Mouse (Mus musculus) liver, embryonic 11.5 days (tissue): Measurements from ENCODE around the gene Fam131a. TPM values are rescaled to one million over a fixed set of nuclear protein-coding genes. Genes with fewer than 3 reads are reported as not detected.
"Not testable (repeated sequence)": the region's sequence is repeated elsewhere in the genome, so short reads cannot be mapped to it uniquely, and the experiment has no call there.

Experiments used
- ATAC-seq: fragments of 200-750 bp; cut with Nextera tagmentation; replicated peaks from 2 replicates; pipeline ENCODE4 v1.8.0; 2017; ENCODE audit warnings: moderate number of reproducible peaks, mild to moderate bottlenecking, moderate TSS enrichment, moderate library complexity; ENCODE audit not compliant: low FRiP score
- DNase-seq: peaks from one replicate; pipeline ENCODE4 v3.0.0-alpha.2; 2017; ENCODE audit warnings: low spot score
- H3K27ac ChIP-seq: fragments of 300-500 bp; sonication (generic); 2 replicates; pipeline ENCODE4 v1.5.1; 2014; ENCODE audit warnings: mild to moderate bottlenecking, low read depth, low read length, control low read depth
- H3K27me3 ChIP-seq: fragments of 300-500 bp; sonication (generic); replicated peaks from 2 replicates; pipeline ENCODE4 v1.6.1; 2014; ENCODE audit warnings: low read length, mixed read lengths; ENCODE audit not compliant: control insufficient read depth, insufficient read depth
- H3K36me3 ChIP-seq: fragments of 300-500 bp; sonication (generic); 2 replicates; pipeline ENCODE4 v1.6.1; 2014; ENCODE audit warnings: mild to moderate bottlenecking, low read length, moderate library complexity, mixed read lengths; ENCODE audit not compliant: control insufficient read depth, insufficient read depth
- H3K4me1 ChIP-seq: fragments of 300-500 bp; sonication (generic); replicated peaks from 2 replicates; pipeline ENCODE4 v1.6.1; 2014; ENCODE audit warnings: low read length, mixed read lengths; ENCODE audit not compliant: control insufficient read depth, insufficient read depth
- H3K4me2 ChIP-seq: fragments of 300-500 bp; sonication (generic); 2 replicates; pipeline ENCODE4 v1.6.1; 2014; ENCODE audit warnings: mild to moderate bottlenecking, control low read depth, moderate library complexity
- H3K4me3 ChIP-seq: fragments of 300-500 bp; sonication (generic); 2 replicates; pipeline ENCODE4 v1.5.1; 2014; ENCODE audit warnings: low read depth, low read length, control low read depth
- H3K9ac ChIP-seq: fragments of 300-500 bp; sonication (generic); 2 replicates; pipeline ENCODE4 v1.6.1; 2014; ENCODE audit warnings: low read depth, low read length, control low read depth
- H3K9me3 ChIP-seq: fragments of 300-500 bp; sonication (generic); 2 replicates; pipeline ENCODE4 v1.6.1; 2016; ENCODE audit warnings: low read length, inconsistent platforms, mixed read lengths; ENCODE audit not compliant: control insufficient read depth
- WGBS: fragments of 180-500 bp; shearing (Covaris S2); extraction: QIAGEN DNeasy Blood & Tissue Kit; methylation state at CpG from one replicate; pipeline ENCODE4 v1.1.7; 2014; 5-methylcytosine and 5-hydroxymethylcytosine counted together
- polyA plus RNA-seq: library from polyadenylated mRNA; unstranded; fragments of >200 nt; fragmentation: Nextera tagmentation; extraction: Ambion mirVana; gene quantifications from 2 replicates; pipeline ENCODE4 v1.2.1, GENCODE M21; 2014

Gene Fam131a
- polyA plus RNA-seq: 2.1 TPM in 2 replicates

GRCm38 (mm10) chr16:20693111-20693701 is at the start of gene Fam131a:
Gene Fam131a (plus strand): TSS chr16:20693241.
- peak; percentile 91 for DNase-seq
- Histone ChIP-seq H3K27me3 (peaks cover 19% of the 10 kb centered on the region), H3K4me2 (peak within 1 kb of the TSS; percentile 98), H3K36me3 (peaks cover 35% of the 10 kb centered on the region), H3K9me3 (no peaks in the 10 kb centered on the region), H3K27ac (peak within 1 kb of the TSS; percentile 56; the same call in 1 of the 2 replicates), H3K9ac (peak within 1 kb of the TSS; percentile 77), H3K4me3 (peak within 1 kb of the TSS; percentile 72), H3K4me1 (peaks cover 30% of the 10 kb centered on the region)
- WGBS: 1% methylated on average over 37 of the region's 37 CpGs
- peak; percentile 94 for ATAC-seq

- no peak overlapping the region for H3K27ac ChIP-seq
- WGBS: 68% methylated on average over 7 of the region's 7 CpGs
These were observed 49.1 kb upstream of the Fam131a start for GRCm38 (mm10) chr16:20643911-20644310.

GRCm38 (mm10) chr16:20651076-20651946 is 41.7 kb upstream of the Fam131a start, which contains the start of gene Psmd2:
Gene Psmd2 (plus strand): TSS chr16:20651652.
- Histone ChIP-seq H3K4me2 (peak within 1 kb of the TSS; percentile 95), H3K36me3 (peaks cover 12% of the 10 kb centered on the region), H3K4me3 (peak within 1 kb of the TSS; percentile 90), H3K4me1 (peaks cover 10% of the 10 kb centered on the region), H3K9me3 (no peaks in the 10 kb centered on the region), H3K27ac (peak within 1 kb of the TSS; percentile 40; the same call in 1 of the 2 replicates), H3K27me3 (no peaks in the 10 kb centered on the region), H3K9ac (peak within 1 kb of the TSS; percentile 79)
- 2% methylated on average over 46 of the region's 46 CpGs for WGBS
- DNase-seq: peak; percentile 98
- peak; percentile 93 for ATAC-seq

More at GRCm38 (mm10) chr16:20643911-20644310, 49.1 kb upstream of the Fam131a start:
- Histone ChIP-seq H3K36me3 (no peaks in the 10 kb centered on the region), H3K27me3 (no peaks in the 10 kb centered on the region), H3K4me3 (no peak overlapping the region), H3K9me3 (no peaks in the 10 kb centered on the region), H3K4me2 (no peak overlapping the region), H3K9ac (no peak overlapping the region), H3K4me1 (no peaks in the 10 kb centered on the region)
- ATAC-seq (no peak), DNase-seq (no peak)

- Histone ChIP-seq H3K27ac (peak overlapping the region; percentile 40; the same call in 1 of the 2 replicates), H3K4me3 (peak overlapping the region; percentile 90), H3K9me3 (no peaks in the 10 kb centered on the region), H3K9ac (peak overlapping the region; percentile 79), H3K36me3 (peaks cover 19% of the 10 kb centered on the region), H3K4me1 (peaks cover 10% of the 10 kb centered on the region), H3K4me2 (peak overlapping the region; percentile 95), H3K27me3 (no peaks in the 10 kb centered on the region)
- no peak for DNase-seq
- no peak for ATAC-seq
- WGBS: 10% methylated on average over 12 of the region's 12 CpGs
These were observed 41.1 kb upstream of the Fam131a start for GRCm38 (mm10) chr16:20651947-20652310.

GRCm38 (mm10) chr16:20653315-20653714 is 39.7 kb upstream of the Fam131a start:
- H3K9me3 ChIP-seq: no peaks in the 10 kb centered on the region
- DNase-seq: no peak
- H3K27me3 ChIP-seq: no peaks in the 10 kb centered on the region
- H3K4me1 ChIP-seq: peaks cover 10% of the 10 kb centered on the region
- no peak for ATAC-seq
- H3K27ac ChIP-seq: no peak overlapping the region
- peaks cover 31% of the 10 kb centered on the region for H3K36me3 ChIP-seq
- H3K9ac ChIP-seq: no peak overlapping the region
- 63% methylated on average over 2 of the region's 2 CpGs for WGBS
- H3K4me2 ChIP-seq: peak overlapping the region; percentile 95; the same call in 1 of the 2 replicates
- H3K4me3 ChIP-seq: peak overlapping the region; percentile 1; the same call in 1 of the 2 replicates

GRCm38 (mm10) chr16:20657661-20658060 is 35.4 kb upstream of the Fam131a start:
- Histone ChIP-seq H3K4me1 (peaks cover 5% of the 10 kb centered on the region), H3K4me3 (no peak overlapping the region), H3K36me3 (peaks cover 63% of the 10 kb centered on the region), H3K27ac (no peak overlapping the region), H3K9ac (no peak overlapping the region), H3K27me3 (no peaks in the 10 kb centered on the region), H3K4me2 (no peak overlapping the region), H3K9me3 (no peaks in the 10 kb centered on the region)
- ATAC-seq (no peak), DNase-seq (no peak)
- whole genome bisulfite sequencing: 88% methylated on average over 4 of the region's 4 CpGs

- H3K9me3 ChIP-seq, H3K4me3 ChIP-seq, DNase-seq, H3K27ac ChIP-seq, H3K27me3 ChIP-seq, H3K4me2 ChIP-seq, H3K9ac ChIP-seq, ATAC-seq, H3K36me3 ChIP-seq, H3K4me1 ChIP-seq: not testable (repeated sequence)
- 84% methylated on average over 4 of the region's 6 CpGs for whole genome bisulfite sequencing
These were observed 25.0 kb upstream of the Fam131a start, which contains the start of gene Eif4g1 for GRCm38 (mm10) chr16:20668013-20668412. Gene Eif4g1 (plus strand): TSS chr16:20668313.

GRCm38 (mm10) chr16:20670291-20670690 is 22.8 kb upstream of the Fam131a start:
- Histone ChIP-seq H3K4me3 (no peak overlapping the region), H3K9ac (no peak overlapping the region), H3K27ac (no peak overlapping the region), H3K9me3 (no peaks in the 10 kb centered on the region), H3K4me2 (no peak overlapping the region), H3K4me1 (peaks cover 21% of the 10 kb centered on the region), H3K27me3 (no peaks in the 10 kb centered on the region), H3K36me3 (peaks cover 7% of the 10 kb centered on the region; the same call in 1 of the 2 replicates)
- DNase-seq: no peak
- 90% methylated on average over 3 of the region's 3 CpGs for WGBS
- ATAC-seq: no peak
